Comparison of ENCODE assay signal across 13 mouse cellular contexts in genomic region chr4:148490502-148490901, GRCm38 (mm10). TPM values are rescaled to one million over a fixed set of nuclear protein-coding genes. Genes with fewer than 3 reads are reported as not detected.
DNase-seq lines count a peak whose midpoint lies in the region; ATAC-seq and TF ChIP-seq lines count a peak whose summit lies in the region.
"Had no signal": no experiment of that assay in that cellular context is flagged by ENCODE, and none has a peak within 500 bp of the region (broad histone marks: within the 10 kb centered on the region; RNA-seq: fewer than 3 reads in every experiment).

No protein-coding gene starts in this region.

- peak; percentile 37; the same call in 1 of the 2 replicates for ATAC-seq in forebrain, embryonic 14.5 days
- no peak for ATAC-seq in forebrain, embryonic 11.5 days (replicated peaks; ENCODE audit: low FRiP score)
- ATAC-seq in hindbrain, postnatal 0 days, result no peak
- no peak for ATAC-seq in megakaryocyte progenitor cell, adult 5-6 weeks (replicated peaks; ENCODE audit: poor library complexity)
- ATAC-seq: Patski had no signal

- H3K4me3 ChIP-seq in forebrain, embryonic 14.5 days (ENCODE audit: low read depth, low read length), result no peak overlapping the region
- H3K4me3 ChIP-seq in forebrain, embryonic 11.5 days (ENCODE audit: low read depth, low read length), result no peak overlapping the region
- H3K4me3 ChIP-seq in hindbrain, postnatal 0 days (ENCODE audit: low read length), result no peak overlapping the region
- no peak overlapping the region for H3K4me3 ChIP-seq in hindbrain, embryonic 10.5 days
- H3K4me3 ChIP-seq: hindbrain, embryonic 15.5 days; limb, embryonic 15.5 days; megakaryocyte, embryonic 14.5 days had no signal

- peak; percentile 40 for DNase-seq in forebrain, embryonic 14.5 days (ENCODE audit: low spot score)
- no peak for DNase-seq in forebrain, embryonic 11.5 days (ENCODE audit: low spot score)
- peak; percentile 15 for DNase-seq in hindbrain, postnatal 0 days (ENCODE audit: low spot score)
- DNase-seq in hindbrain, embryonic 10.5 days (ENCODE audit: low spot score), result no peak
- DNase-seq in right cerebral cortex, postnatal 10 days (ENCODE audit: low spot score in 2 of 2), result peak; percentile 47 to 67
- no peak for DNase-seq in right cerebral cortex, postnatal 25 days
- no peak for DNase-seq in cerebellum, adult 9-10 months
- DNase-seq: gastrocnemius, postnatal 14 days had no signal

- no peaks in the 10 kb centered on the region for H3K27me3 ChIP-seq in forebrain, embryonic 14.5 days (replicated peaks; ENCODE audit: control insufficient read depth, insufficient read depth, low read length)
- H3K27me3 ChIP-seq in forebrain, embryonic 11.5 days (ENCODE audit: control insufficient read depth, insufficient read depth, low read length), result no peaks in the 10 kb centered on the region
- H3K27me3 ChIP-seq in hindbrain, postnatal 0 days (ENCODE audit: insufficient read depth, low read length), result no peaks in the 10 kb centered on the region
- no peaks in the 10 kb centered on the region for H3K27me3 ChIP-seq in hindbrain, embryonic 10.5 days (ENCODE audit: insufficient read depth, poor library complexity, severe bottlenecking)
- H3K27me3 ChIP-seq: hindbrain, embryonic 15.5 days; limb, embryonic 15.5 days; megakaryocyte, embryonic 14.5 days; Patski had no signal

- peaks cover 83% of the 10 kb centered on the region for H3K36me3 ChIP-seq in forebrain, embryonic 14.5 days (ENCODE audit: control insufficient read depth, insufficient read depth, low read length)
- H3K36me3 ChIP-seq in forebrain, embryonic 11.5 days (ENCODE audit: control insufficient read depth, insufficient read depth, low read length), result peaks cover 7% of the 10 kb centered on the region
- peaks cover 65% of the 10 kb centered on the region for H3K36me3 ChIP-seq in hindbrain, postnatal 0 days (ENCODE audit: insufficient read depth, low read length)
- H3K36me3 ChIP-seq in hindbrain, embryonic 10.5 days, result peaks cover 96% of the 10 kb centered on the region

- TF ChIP-seq CTCF in hindbrain, postnatal 0 days (IDR thresholded peaks at IDR 0.05; ENCODE audit: low read depth), result no peak

- H3K27ac ChIP-seq in forebrain, embryonic 14.5 days (ENCODE audit: low read depth, low read length), result no peak overlapping the region
- no peak overlapping the region for H3K27ac ChIP-seq in forebrain, embryonic 11.5 days (ENCODE audit: low read depth, low read length)
- H3K27ac ChIP-seq in hindbrain, postnatal 0 days, result no peak overlapping the region
- no peak overlapping the region for H3K27ac ChIP-seq in hindbrain, embryonic 10.5 days
- H3K27ac ChIP-seq: hindbrain, embryonic 15.5 days; limb, embryonic 15.5 days had no signal

- H3K4me1 ChIP-seq in forebrain, embryonic 14.5 days (ENCODE audit: control insufficient read depth, insufficient read depth, low read length), result no peaks in the 10 kb centered on the region
- H3K4me1 ChIP-seq in forebrain, embryonic 11.5 days (replicated peaks; ENCODE audit: control insufficient read depth, insufficient read depth, low read length), result no peaks in the 10 kb centered on the region
- H3K4me1 ChIP-seq in hindbrain, postnatal 0 days (ENCODE audit: insufficient read depth, low read length), result no peaks in the 10 kb centered on the region
- 0 out of 2 replicates have a peak, but pooled peaks cover 4% of the 10 kb centered on the region for H3K4me1 ChIP-seq in hindbrain, embryonic 10.5 days (replicated peaks)
- H3K4me1 ChIP-seq: hindbrain, embryonic 15.5 days; limb, embryonic 15.5 days had no signal

- 62% methylated on average over 6 of the region's 6 CpGs for WGBS in forebrain, embryonic 14.5 days
- 94% methylated on average over 6 of the region's 6 CpGs for WGBS in forebrain, embryonic 11.5 days
- 70% methylated on average over 6 of the region's 6 CpGs for WGBS in hindbrain, postnatal 0 days
- WGBS in hindbrain, embryonic 10.5 days, result 89% methylated on average over 6 of the region's 6 CpGs

- H3K9ac ChIP-seq in forebrain, embryonic 14.5 days (ENCODE audit: low read length), result no peak overlapping the region
- H3K9ac ChIP-seq in forebrain, embryonic 11.5 days (ENCODE audit: low read length), result no peak overlapping the region
- H3K9ac ChIP-seq in hindbrain, postnatal 0 days (replicated peaks; ENCODE audit: low read length), result no peak overlapping the region
- H3K9ac ChIP-seq: hindbrain, embryonic 15.5 days; limb, embryonic 15.5 days had no signal

- H3K4me2 ChIP-seq in forebrain, embryonic 14.5 days (ENCODE audit: low read length), result no peak overlapping the region
- H3K4me2 ChIP-seq in forebrain, embryonic 11.5 days (ENCODE audit: low read depth, low read length, severe bottlenecking), result no peak overlapping the region
- no peak overlapping the region for H3K4me2 ChIP-seq in hindbrain, postnatal 0 days (ENCODE audit: low read depth, low read length)
- H3K4me2 ChIP-seq: hindbrain, embryonic 15.5 days; limb, embryonic 15.5 days had no signal

- H3K9me3 ChIP-seq in forebrain, embryonic 14.5 days (replicated peaks; ENCODE audit: control insufficient read depth, low read length), result no peaks in the 10 kb centered on the region
- H3K9me3 ChIP-seq in forebrain, embryonic 11.5 days (ENCODE audit: control insufficient read depth, low read length), result no peaks in the 10 kb centered on the region
- no peaks in the 10 kb centered on the region for H3K9me3 ChIP-seq in hindbrain, postnatal 0 days (ENCODE audit: low read length)
- H3K9me3 ChIP-seq in hindbrain, embryonic 10.5 days, result no peaks in the 10 kb centered on the region
- H3K9me3 ChIP-seq: hindbrain, embryonic 15.5 days; limb, embryonic 15.5 days; megakaryocyte, embryonic 14.5 days had no signal

RNA-seq across cellular contexts. Expression of gene Angptl7, which starts 9.8 kb away (rescaled TPM):
- polyA plus RNA-seq in forebrain, embryonic 14.5 days (2014; fragmentation: Nextera tagmentation; extraction: Ambion mirVana), result 0.15 and 0.30 TPM in 2 replicates
- polyA plus RNA-seq in forebrain, embryonic 11.5 days (2014; fragmentation: Nextera tagmentation; extraction: Ambion mirVana), result 0.20 and 0.47 TPM in 2 replicates
- total RNA-seq in hindbrain, postnatal 0 days (2014; rRNA removed), result 0.21 TPM in 1 of 2 replicates, not detected in the other
- 0.31 and 0.44 TPM in 2 replicates for polyA plus RNA-seq in hindbrain, postnatal 0 days (2015; fragmentation: Nextera tagmentation; extraction: Ambion mirVana)
- polyA plus RNA-seq in hindbrain, embryonic 10.5 days (2016; fragmentation: Nextera tagmentation; extraction: Ambion mirVana), result 0.29 and 0.31 TPM in 2 replicates
- not detected in 2 replicates for total RNA-seq in megakaryocyte progenitor cell, adult 5-6 weeks (2015)
- not detected in 2 replicates for total RNA-seq in megakaryocyte progenitor cell, adult 5-6 weeks (2017)

RNA-seq across cellular contexts. Expression of gene Mtor, which starts 42.1 kb away (rescaled TPM):
- 22.2 and 24.4 TPM in 2 replicates for polyA plus RNA-seq in forebrain, embryonic 14.5 days (2014; fragmentation: Nextera tagmentation; extraction: Ambion mirVana)
- polyA plus RNA-seq in forebrain, embryonic 11.5 days (2014; fragmentation: Nextera tagmentation; extraction: Ambion mirVana), result 30.6 and 37.6 TPM in 2 replicates
- total RNA-seq in hindbrain, postnatal 0 days (2014; rRNA removed), result 56.0 and 58.2 TPM in 2 replicates
- 29.2 and 29.9 TPM in 2 replicates for polyA plus RNA-seq in hindbrain, postnatal 0 days (2015; fragmentation: Nextera tagmentation; extraction: Ambion mirVana)
- 25.1 and 25.3 TPM in 2 replicates for polyA plus RNA-seq in hindbrain, embryonic 10.5 days (2016; fragmentation: Nextera tagmentation; extraction: Ambion mirVana)
- 23.2 and 23.5 TPM in 2 replicates for total RNA-seq in megakaryocyte progenitor cell, adult 5-6 weeks (2015)
- total RNA-seq in megakaryocyte progenitor cell, adult 5-6 weeks (2017), result 14.7 and 17.9 TPM in 2 replicates

RNA-seq across cellular contexts. Expression of gene Ubiad1, which starts 45.9 kb away (rescaled TPM):
- polyA plus RNA-seq in forebrain, embryonic 14.5 days (2014; fragmentation: Nextera tagmentation; extraction: Ambion mirVana), result 14.2 and 14.6 TPM in 2 replicates
- polyA plus RNA-seq in forebrain, embryonic 11.5 days (2014; fragmentation: Nextera tagmentation; extraction: Ambion mirVana), result 17.0 and 19.6 TPM in 2 replicates
- 22.2 and 25.8 TPM in 2 replicates for total RNA-seq in hindbrain, postnatal 0 days (2014; rRNA removed)
- polyA plus RNA-seq in hindbrain, postnatal 0 days (2015; fragmentation: Nextera tagmentation; extraction: Ambion mirVana), result 12.8 and 13.1 TPM in 2 replicates
- 25.0 and 25.8 TPM in 2 replicates for polyA plus RNA-seq in hindbrain, embryonic 10.5 days (2016; fragmentation: Nextera tagmentation; extraction: Ambion mirVana)
- 10.8 and 12.7 TPM in 2 replicates for total RNA-seq in megakaryocyte progenitor cell, adult 5-6 weeks (2015)
- total RNA-seq in megakaryocyte progenitor cell, adult 5-6 weeks (2017), result 11.3 TPM in 2 replicates

Comparison
In these comparisons a context has a peak if more than half of its experiments do, and no peak if none do; other contexts are left out.
1. DNase-seq: peak in forebrain, embryonic 14.5 days (single experiment), hindbrain, postnatal 0 days (single experiment) and right cerebral cortex, postnatal 10 days (2 of 2); none in forebrain, embryonic 11.5 days (single experiment), hindbrain, embryonic 10.5 days (single experiment), right cerebral cortex, postnatal 25 days (single experiment) and cerebellum, adult 9-10 months (single experiment).